Mouse (Mus musculus): ENCODE results near the gene Aplnr.

Gene Aplnr

DNA sequence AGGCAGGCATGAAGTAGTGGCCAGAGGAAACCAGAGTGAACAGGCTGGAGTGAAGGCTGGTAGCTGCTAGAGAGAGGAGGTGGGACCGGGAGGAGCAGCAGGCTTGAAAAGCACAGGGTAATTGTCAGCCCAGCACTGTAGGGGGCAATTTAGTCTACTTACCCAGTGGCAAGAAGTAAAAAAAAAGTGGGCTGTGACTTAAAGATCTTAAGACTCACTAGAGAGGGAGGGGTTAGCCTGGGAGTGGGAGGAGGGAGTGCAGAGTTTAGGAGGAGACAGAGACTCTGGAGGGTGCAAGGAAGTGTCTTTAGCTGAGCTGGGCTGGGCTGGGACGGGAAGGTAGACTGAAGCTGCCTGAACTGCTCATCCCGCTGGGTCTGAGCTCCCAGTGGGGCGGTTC, at the start of gene Aplnr:
TSS of gene Aplnr (plus strand) at position 137 of the 400 bp plus-strand sequence.
- peak; percentile 39 for DNase-seq

- no peak for DNase-seq
Measured at GRCm38 (mm10) chr2:85088716-85089646, 47.0 kb upstream of the Aplnr start.

DNA sequence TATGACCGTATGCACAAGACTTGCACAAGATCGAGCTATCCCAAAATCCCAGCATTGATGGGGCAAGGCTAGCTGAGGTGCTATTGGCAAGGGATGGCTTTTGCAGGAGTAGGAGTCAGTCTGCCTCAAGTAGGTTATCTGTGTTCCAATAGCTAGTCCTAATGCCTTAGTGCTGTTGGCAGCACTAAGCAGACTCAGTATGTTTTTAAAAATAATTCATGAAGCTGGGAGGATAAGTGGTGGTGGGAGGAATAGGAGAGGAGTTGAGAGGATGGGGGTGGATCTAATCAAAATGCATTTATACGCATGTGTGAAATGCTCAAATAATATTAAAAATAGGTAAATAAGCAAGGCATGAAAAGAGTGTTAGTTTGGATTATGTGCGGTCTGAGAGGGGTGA, 44.7 kb upstream of the Aplnr start:
- no peak for DNase-seq

- no peak for DNase-seq
Measured at GRCm38 (mm10) chr2:85093376-85093775, 42.6 kb upstream of the Aplnr start.

DNA sequence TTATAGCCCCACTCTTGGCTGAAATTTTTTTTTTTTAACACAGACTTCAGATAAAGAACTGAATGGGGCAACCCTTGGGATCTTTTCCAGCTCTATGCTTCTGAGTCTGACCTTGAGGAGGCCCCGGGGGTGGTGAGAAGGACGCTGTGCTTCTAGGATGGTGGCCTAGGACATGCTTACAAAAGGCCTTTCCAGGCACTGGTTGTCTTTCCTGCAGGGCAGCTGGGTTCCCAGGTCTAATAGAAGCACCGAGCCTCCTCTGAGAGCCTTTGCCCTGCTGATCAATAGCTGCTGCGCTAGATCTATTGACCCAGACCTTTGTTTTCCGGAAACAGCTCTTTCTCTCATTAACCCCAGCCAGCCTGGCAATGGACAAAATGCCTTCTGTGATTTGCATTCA, 40.1 kb upstream of the Aplnr start:
- peak; percentile 11 for DNase-seq

- no peak for DNase-seq
Measured at GRCm38 (mm10) chr2:85098014-85098413, 38.0 kb upstream of the Aplnr start.

DNA sequence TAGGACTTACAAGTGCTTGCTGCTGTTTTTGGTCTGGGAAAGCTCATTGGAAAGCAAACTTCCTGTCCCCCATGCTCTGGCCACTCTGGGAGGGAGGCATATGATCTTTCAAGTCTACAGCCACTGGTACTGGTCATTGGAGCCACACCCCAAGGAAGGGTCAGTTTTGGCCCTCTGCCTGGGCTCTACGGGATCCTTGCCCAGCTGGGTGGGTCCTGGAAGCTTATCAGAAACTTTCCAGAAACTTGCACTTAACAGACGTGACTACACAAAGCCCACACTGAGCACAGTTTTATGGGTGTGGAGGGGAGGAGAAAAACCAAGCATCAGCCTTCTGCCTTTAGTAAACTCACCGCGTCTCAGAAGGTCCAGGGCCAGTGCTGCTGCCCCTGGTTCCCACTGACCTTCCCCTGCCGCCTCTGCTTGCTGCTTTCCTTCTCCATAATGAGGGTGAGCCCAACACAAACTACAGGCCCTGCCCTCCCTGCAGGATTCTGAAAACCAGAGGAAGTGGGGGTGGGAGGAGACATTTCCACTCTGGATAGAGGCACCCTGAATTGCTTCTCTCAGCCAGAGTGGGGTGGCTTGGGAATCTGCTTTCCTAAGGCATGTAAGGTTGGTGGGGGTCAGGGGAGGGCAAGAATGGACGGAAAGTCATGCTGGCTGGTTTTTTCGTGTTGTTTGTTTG, 37.1 kb upstream of the Aplnr start:
- DNase-seq: no peak

DNA sequence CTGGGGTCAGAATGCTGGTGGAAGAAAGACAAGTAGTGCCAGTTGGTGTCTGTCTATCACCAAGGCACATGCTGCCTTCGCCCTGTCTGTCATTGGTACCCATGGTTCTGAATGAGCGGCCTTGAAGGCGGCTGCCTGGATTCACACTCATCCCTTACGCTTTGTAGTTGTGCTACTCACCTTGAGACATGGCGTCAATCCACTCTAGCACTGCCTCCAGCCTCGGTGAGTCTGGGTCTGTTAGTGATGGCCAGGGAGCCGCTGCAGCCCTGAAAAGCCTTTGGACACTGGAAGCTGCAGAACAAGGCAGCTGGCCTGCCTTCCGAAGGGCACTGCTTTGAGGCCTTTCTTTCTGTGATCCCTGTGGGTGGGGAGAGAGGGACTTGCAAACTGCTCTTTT, 32.8 kb upstream of the Aplnr start:
- no peak for DNase-seq

- DNase-seq: no peak
Measured at GRCm38 (mm10) chr2:85105426-85106013, 30.5 kb upstream of the Aplnr start.

- DNase-seq: no peak
Measured at GRCm38 (mm10) chr2:85106068-85106790, 29.8 kb upstream of the Aplnr start.

DNA sequence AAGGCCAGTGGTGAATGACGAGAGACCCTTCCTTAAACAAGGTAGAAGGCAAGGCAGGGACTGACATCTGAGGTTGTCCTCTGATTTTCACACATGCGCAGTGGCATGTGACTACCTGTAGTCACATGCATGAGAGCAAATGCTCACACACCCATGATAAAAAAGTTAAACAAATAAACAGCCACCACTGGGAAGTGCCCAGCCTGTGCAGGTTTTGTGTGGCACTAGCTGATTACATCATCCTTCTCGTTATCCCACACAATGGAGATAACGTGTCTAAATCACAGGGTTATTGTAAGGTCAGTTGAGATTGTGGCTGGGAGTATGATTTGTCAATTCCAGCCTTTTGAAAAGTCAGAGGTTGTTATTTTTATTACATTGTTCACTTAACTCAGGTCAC, 29.1 kb upstream of the Aplnr start:
- no peak for DNase-seq

DNA sequence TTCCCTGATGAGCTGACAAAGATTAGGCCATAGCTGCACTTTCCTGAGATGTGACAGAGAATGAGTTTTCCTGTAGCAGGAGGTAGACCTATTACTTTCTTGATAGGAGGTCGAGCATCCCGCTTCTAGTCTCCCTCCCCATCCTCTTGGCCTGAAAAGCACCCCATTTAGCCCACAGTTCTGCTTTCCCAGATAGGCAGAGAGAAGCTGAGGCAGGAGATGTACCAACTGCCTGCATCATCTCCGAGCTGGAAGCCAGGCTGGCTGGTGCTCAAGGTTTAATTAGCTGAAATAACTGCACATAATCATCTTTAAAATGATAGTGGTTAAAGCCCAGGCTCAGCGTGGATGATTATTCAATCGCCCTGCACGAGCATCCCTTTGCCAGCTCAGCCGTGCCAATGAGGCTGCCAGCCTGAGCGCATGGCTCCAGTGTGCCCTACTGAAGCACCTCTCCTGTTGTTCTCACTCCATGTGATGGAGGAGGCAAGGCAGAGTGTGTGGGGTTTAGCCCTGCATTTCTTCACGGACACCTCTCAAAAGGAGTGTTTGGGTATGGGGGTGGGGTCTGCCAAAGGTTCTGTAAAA, 25.6 kb upstream of the Aplnr start:
- no peak for DNase-seq

DNA sequence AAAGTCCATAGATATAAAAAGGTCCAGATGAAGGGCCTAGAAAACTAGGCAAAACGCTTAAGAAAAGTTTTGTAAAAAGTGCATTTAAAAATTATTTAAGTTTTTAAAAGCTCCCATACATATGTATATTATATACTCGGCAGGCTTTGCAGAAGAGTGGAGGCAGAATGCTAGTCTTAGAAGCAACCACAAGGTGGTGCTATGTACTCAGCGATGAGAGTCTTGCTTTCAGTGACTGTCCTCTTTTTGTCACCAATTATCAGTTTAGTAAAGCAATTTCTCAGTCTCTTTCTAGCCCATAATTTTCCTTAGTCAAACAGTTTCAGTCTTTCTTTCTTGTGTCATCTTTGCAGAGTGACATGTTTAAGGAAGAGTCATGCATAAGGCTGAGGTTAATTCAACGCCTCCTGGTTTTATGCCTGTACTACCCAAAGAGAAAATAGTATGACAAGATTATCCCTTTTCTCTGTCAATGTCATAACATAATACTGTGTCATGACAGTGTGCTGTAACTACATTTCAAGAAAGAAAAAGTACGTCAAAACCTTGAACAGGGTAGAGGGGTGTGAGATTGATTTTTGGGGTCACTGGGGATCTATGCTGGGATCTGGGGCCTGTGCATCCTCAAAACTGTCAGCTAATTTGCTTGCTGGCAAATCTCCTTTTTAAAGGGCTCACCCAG, 12.7 kb upstream of the Aplnr start:
- peak; percentile 81 for DNase-seq

DNA sequence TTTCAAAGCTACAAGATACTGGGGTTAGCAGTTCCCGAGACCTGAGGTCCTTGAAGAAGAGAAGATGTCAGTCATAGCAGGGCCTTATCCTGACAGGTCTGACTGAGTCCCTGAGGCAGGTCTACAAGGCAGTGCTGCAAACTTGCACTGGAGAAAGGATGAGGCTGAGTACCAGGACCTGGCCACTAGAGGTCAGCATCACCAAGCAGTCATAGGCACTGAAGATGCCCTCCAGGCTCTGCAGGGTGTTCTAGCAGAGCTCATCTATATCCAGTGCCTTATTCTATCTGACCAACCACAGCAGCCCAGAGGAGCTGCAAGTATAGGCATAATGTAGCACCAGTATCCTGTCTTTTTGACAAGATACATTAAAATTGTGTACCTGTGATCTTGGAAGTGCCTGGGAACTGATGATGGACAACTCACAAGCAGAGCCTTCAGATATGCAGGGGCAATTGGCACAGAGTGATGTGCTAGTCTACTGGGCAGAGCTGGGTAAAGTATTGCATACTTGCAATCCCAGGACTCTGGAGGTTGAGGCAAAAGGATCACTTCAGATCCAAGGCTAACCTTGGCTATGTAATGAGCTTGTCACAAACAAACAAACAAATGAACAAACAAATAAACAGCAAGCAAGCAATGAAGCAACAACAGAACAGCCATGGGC, 12.0 kb upstream of the Aplnr start:
- peak; percentile 75 for DNase-seq

GRCm38 (mm10) chr2:85129496-85129971, 6.5 kb upstream of the Aplnr start:
- no peak for DNase-seq

- DNase-seq: no peak
Measured at GRCm38 (mm10) chr2:85131226-85131625, 4.8 kb upstream of the Aplnr start.

GRCm38 (mm10) chr2:85131724-85132123, 4.3 kb upstream of the Aplnr start:
- no peak for DNase-seq

GRCm38 (mm10) chr2:85132204-85132603, 3.8 kb upstream of the Aplnr start:
- DNase-seq: no peak

DNA sequence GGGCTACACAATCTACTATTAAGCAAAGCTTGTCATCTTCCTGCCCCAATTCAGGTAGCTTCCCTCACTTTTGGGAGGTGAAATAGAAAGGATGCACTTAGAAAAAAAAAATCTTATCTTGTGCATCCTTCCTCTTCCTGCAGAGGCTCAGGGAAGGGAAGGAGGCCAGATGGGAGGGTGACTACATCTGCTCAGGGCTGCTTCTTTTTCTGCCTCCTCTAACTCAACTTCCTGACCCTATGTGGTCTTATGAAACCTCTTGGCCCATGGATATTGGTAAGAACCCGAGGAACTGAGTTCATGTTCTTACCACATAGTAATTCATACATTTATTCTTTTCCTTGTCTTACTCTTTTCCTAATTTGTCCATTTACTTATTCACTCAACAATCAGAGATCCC, 926 bp upstream of the Aplnr start:
- no peak for DNase-seq

- no peak for DNase-seq
Measured at GRCm38 (mm10) chr2:85136831-85137520, 951 bp downstream of the Aplnr start.

All from embryo, embryonic 11 days (tissue).